Comparison of ENCODE assay signal across 13 mouse cellular contexts in the genomic region with DNA sequence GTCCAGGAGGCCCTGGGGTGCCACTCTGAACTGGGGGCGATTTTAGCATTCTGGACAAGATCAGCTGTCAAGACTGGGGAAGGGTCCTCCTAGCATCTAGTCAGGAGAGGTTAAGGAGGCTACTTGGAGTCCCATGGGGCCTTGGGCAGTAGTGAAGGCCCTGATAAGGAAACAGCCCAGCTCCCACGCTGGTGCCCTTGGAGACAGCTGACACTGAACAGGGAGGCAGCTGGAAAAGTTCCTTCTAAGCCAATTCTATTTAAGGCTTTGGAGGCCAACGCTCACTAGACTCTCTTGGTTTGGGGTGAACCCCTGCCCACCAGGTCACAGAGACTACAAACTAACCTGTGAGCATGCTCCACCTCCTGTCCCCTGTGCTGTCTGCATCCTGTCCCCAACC. TPM values are rescaled to one million over a fixed set of nuclear protein-coding genes. Genes with fewer than 3 reads are reported as not detected.
DNase-seq lines count a peak whose midpoint lies in the region; ATAC-seq and TF ChIP-seq lines count a peak whose summit lies in the region.
"Had no signal": no experiment of that assay in that cellular context is flagged by ENCODE, and none has a peak within 500 bp of the region (broad histone marks: within the 10 kb centered on the region; RNA-seq: fewer than 3 reads in every experiment).

No protein-coding gene starts in this region.

- H3K9me3 ChIP-seq in forebrain, embryonic 15.5 days, result no peaks in the 10 kb centered on the region
- no peaks in the 10 kb centered on the region for H3K9me3 ChIP-seq in forebrain, postnatal 0 days (ENCODE audit: low read length)
- no peaks in the 10 kb centered on the region for H3K9me3 ChIP-seq in midbrain, embryonic 11.5 days (ENCODE audit: control insufficient read depth, low read length)
- no peaks in the 10 kb centered on the region for H3K9me3 ChIP-seq in midbrain, postnatal 0 days (ENCODE audit: low read length)
- no peaks in the 10 kb centered on the region for H3K9me3 ChIP-seq in heart, embryonic 16.5 days (replicated peaks; ENCODE audit: control insufficient read depth, low read length)
- H3K9me3 ChIP-seq: limb, embryonic 15.5 days; megakaryocyte, embryonic 14.5 days had no signal

- 57% methylated on average over 3 of the region's 3 CpGs for WGBS in forebrain, embryonic 15.5 days
- WGBS in forebrain, postnatal 0 days, result 71% methylated on average over 3 of the region's 3 CpGs
- 71% methylated on average over 3 of the region's 3 CpGs for WGBS in midbrain, embryonic 11.5 days
- WGBS in midbrain, postnatal 0 days, result 63% methylated on average over 3 of the region's 3 CpGs
- 15% methylated on average over 3 of the region's 3 CpGs for WGBS in heart, embryonic 16.5 days

- peaks cover 12% of the 10 kb centered on the region for H3K4me1 ChIP-seq in forebrain, embryonic 15.5 days
- H3K4me1 ChIP-seq in forebrain, postnatal 0 days (ENCODE audit: insufficient read depth), result no peaks in the 10 kb centered on the region
- peaks cover 3% of the 10 kb centered on the region; the same call in 1 of the 2 replicates for H3K4me1 ChIP-seq in midbrain, embryonic 11.5 days (ENCODE audit: control insufficient read depth, insufficient read depth, low read length)
- no peaks in the 10 kb centered on the region for H3K4me1 ChIP-seq in midbrain, postnatal 0 days (ENCODE audit: insufficient read depth, low read length)
- peaks cover 11% of the 10 kb centered on the region for H3K4me1 ChIP-seq in heart, embryonic 16.5 days (ENCODE audit: control insufficient read depth, insufficient read depth, low read length)
- H3K4me1 ChIP-seq: limb, embryonic 15.5 days; megakaryocyte, embryonic 14.5 days had no signal

- no peak overlapping the region for H3K4me2 ChIP-seq in forebrain, embryonic 15.5 days (replicated peaks)
- no peak overlapping the region for H3K4me2 ChIP-seq in forebrain, postnatal 0 days (ENCODE audit: low read depth)
- H3K4me2 ChIP-seq in midbrain, embryonic 11.5 days, result no peak overlapping the region
- no peak overlapping the region for H3K4me2 ChIP-seq in midbrain, postnatal 0 days (ENCODE audit: low read depth, low read length, poor library complexity, severe bottlenecking)
- 0 out of 2 replicates have a peak overlapping the region, but pooled peaks have one; percentile 4 for H3K4me2 ChIP-seq in heart, embryonic 16.5 days (ENCODE audit: low read depth, low read length)
- H3K4me2 ChIP-seq: limb, embryonic 15.5 days had no signal

- H3K9ac ChIP-seq in forebrain, embryonic 15.5 days (replicated peaks), result no peak overlapping the region
- no peak overlapping the region for H3K9ac ChIP-seq in forebrain, postnatal 0 days
- no peak overlapping the region for H3K9ac ChIP-seq in midbrain, embryonic 11.5 days (ENCODE audit: low read length)
- H3K9ac ChIP-seq in midbrain, postnatal 0 days (replicated peaks; ENCODE audit: low read length, poor library complexity, severe bottlenecking), result no peak overlapping the region
- H3K9ac ChIP-seq in heart, embryonic 16.5 days (ENCODE audit: low read length), result no peak overlapping the region
- H3K9ac ChIP-seq: limb, embryonic 15.5 days had no signal

- no peak for DNase-seq in forebrain, postnatal 0 days
- peak; percentile 74 for DNase-seq in midbrain, embryonic 11.5 days (ENCODE audit: low spot score, missing footprints)
- DNase-seq in midbrain, postnatal 0 days (ENCODE audit: low spot score), result no peak
- peak; percentile 43 for DNase-seq in adrenal gland, postnatal 14 days
- DNase-seq in kidney, postnatal 14 days, result no peak
- DNase-seq: cerebellum, postnatal 36 days; kidney, adult 9 months had no signal

- H3K27me3 ChIP-seq in forebrain, embryonic 15.5 days, result no peaks in the 10 kb centered on the region
- H3K27me3 ChIP-seq in forebrain, postnatal 0 days (ENCODE audit: insufficient read depth, low read length), result no peaks in the 10 kb centered on the region
- H3K27me3 ChIP-seq in midbrain, embryonic 11.5 days (ENCODE audit: control insufficient read depth, insufficient read depth, low read length), result no peaks in the 10 kb centered on the region
- no peaks in the 10 kb centered on the region for H3K27me3 ChIP-seq in midbrain, postnatal 0 days (ENCODE audit: insufficient read depth, low read length)
- no peaks in the 10 kb centered on the region for H3K27me3 ChIP-seq in heart, embryonic 16.5 days (ENCODE audit: control insufficient read depth, insufficient read depth, low read length)
- H3K27me3 ChIP-seq: limb, embryonic 15.5 days had no signal

- no peak for TF ChIP-seq CTCF in forebrain, postnatal 0 days (IDR thresholded peaks at IDR 0.05; ENCODE audit: low read depth)
- TF ChIP-seq CTCF in midbrain, postnatal 0 days (IDR thresholded peaks at IDR 0.05), result no peak

- peak overlapping the region; percentile 43 for H3K27ac ChIP-seq in forebrain, embryonic 15.5 days (replicated peaks)
- H3K27ac ChIP-seq in forebrain, postnatal 0 days (ENCODE audit: low read depth, low read length), result no peak overlapping the region
- H3K27ac ChIP-seq in midbrain, embryonic 11.5 days (ENCODE audit: low read depth, low read length), result no peak overlapping the region
- no peak overlapping the region for H3K27ac ChIP-seq in midbrain, postnatal 0 days (ENCODE audit: low read depth, low read length)
- H3K27ac ChIP-seq in heart, embryonic 16.5 days (ENCODE audit: low read length), result no peak overlapping the region
- H3K27ac ChIP-seq: layer of hippocampus, adult 2 months; limb, embryonic 15.5 days had no signal

- H3K36me3 ChIP-seq in forebrain, embryonic 15.5 days, result no peaks in the 10 kb centered on the region
- no peaks in the 10 kb centered on the region for H3K36me3 ChIP-seq in forebrain, postnatal 0 days (ENCODE audit: insufficient read depth)
- no peaks in the 10 kb centered on the region for H3K36me3 ChIP-seq in midbrain, embryonic 11.5 days (ENCODE audit: control insufficient read depth, insufficient read depth, low read length)
- no peaks in the 10 kb centered on the region for H3K36me3 ChIP-seq in midbrain, postnatal 0 days (ENCODE audit: insufficient read depth, low read length)
- H3K36me3 ChIP-seq in heart, embryonic 16.5 days (ENCODE audit: control insufficient read depth, insufficient read depth), result no peaks in the 10 kb centered on the region
- H3K36me3 ChIP-seq: limb, embryonic 15.5 days had no signal

- H3K4me3 ChIP-seq in forebrain, embryonic 15.5 days, result no peak overlapping the region
- no peak overlapping the region for H3K4me3 ChIP-seq in forebrain, postnatal 0 days (ENCODE audit: low read depth, low read length)
- no peak overlapping the region for H3K4me3 ChIP-seq in midbrain, embryonic 11.5 days (ENCODE audit: low read depth, low read length)
- H3K4me3 ChIP-seq in midbrain, postnatal 0 days (ENCODE audit: low read depth, low read length), result no peak overlapping the region
- H3K4me3 ChIP-seq in heart, embryonic 16.5 days (ENCODE audit: low read length), result no peak overlapping the region
- H3K4me3 ChIP-seq: layer of hippocampus, adult 2 months; limb, embryonic 15.5 days; megakaryocyte, embryonic 14.5 days had no signal

- no peak for ATAC-seq in forebrain, embryonic 15.5 days (replicated peaks)
- no peak for ATAC-seq in forebrain, postnatal 0 days
- no peak for ATAC-seq in midbrain, embryonic 11.5 days (ENCODE audit: low FRiP score)
- ATAC-seq in midbrain, postnatal 0 days (ENCODE audit: low FRiP score), result no peak
- peak; percentile 78 for ATAC-seq in heart, embryonic 16.5 days (replicated peaks; ENCODE audit: extremely low read depth, insufficient read depth, low FRiP score)
- ATAC-seq: CD4-positive, CD25-positive, alpha-beta regulatory T cell, adult 4 months had no signal

RNA-seq across cellular contexts. Expression of gene Prdm11, which starts 53.8 kb away (rescaled TPM):
- 2.6 TPM in 2 replicates for polyA plus RNA-seq in forebrain, embryonic 15.5 days (2015; fragmentation: Nextera tagmentation; extraction: Ambion mirVana)
- total RNA-seq in forebrain, postnatal 0 days (2014; rRNA removed), result 7.8 and 7.9 TPM in 2 replicates
- 1.5 and 1.9 TPM in 2 replicates for polyA plus RNA-seq in forebrain, postnatal 0 days (2015; fragmentation: Nextera tagmentation; extraction: Ambion mirVana)
- polyA plus RNA-seq in midbrain, embryonic 11.5 days (2014; fragmentation: Nextera tagmentation; extraction: Ambion mirVana), result 0.90 and 1.8 TPM in 2 replicates
- 12.2 and 14.2 TPM in 2 replicates for total RNA-seq in midbrain, postnatal 0 days (2014; rRNA removed)
- 2.1 and 2.6 TPM in 2 replicates for polyA plus RNA-seq in midbrain, postnatal 0 days (2015; fragmentation: Nextera tagmentation; extraction: Ambion mirVana)
- total RNA-seq in adrenal gland, postnatal 14 days (2021), result 40.8 and 45.4 TPM in 2 replicates
- 3.7 and 3.9 TPM in 2 replicates for polyA plus RNA-seq in heart, embryonic 16.5 days (2015; fragmentation: Nextera tagmentation; extraction: Ambion mirVana)

Comparison
In these comparisons a context has a peak if more than half of its experiments do, and no peak if none do; other contexts are left out.
1. DNase-seq: peak in midbrain, embryonic 11.5 days (single experiment) and adrenal gland, postnatal 14 days (single experiment); none in forebrain, postnatal 0 days (single experiment), midbrain, postnatal 0 days (single experiment) and kidney, postnatal 14 days (single experiment).